Mouse (Mus musculus) urinary bladder, adult 18-20 months (tissue): Measurements from ENCODE around the gene Lgsn.

Experiments used
- DNase-seq, 2 experiments: peaks; one replicate each; pipeline ENCODE4 v3.0.0; 2022; ENCODE audit warnings: low spot score in 2 of 2, mixed read lengths in 2 of 2

Lgsn gene

GRCm38 (mm10) chr1:31176101-31176500, at the start of gene Lgsn:
Lgsn (plus strand) TSS chr1:31176401.
- no peak for DNase-seq

- DNase-seq: no peak
These were observed 37.8 kb upstream of the Lgsn start for GRCm38 (mm10) chr1:31138387-31138786.

GRCm38 (mm10) chr1:31142288-31143094, 33.7 kb upstream of the Lgsn start:
- no peak for DNase-seq

DNA sequence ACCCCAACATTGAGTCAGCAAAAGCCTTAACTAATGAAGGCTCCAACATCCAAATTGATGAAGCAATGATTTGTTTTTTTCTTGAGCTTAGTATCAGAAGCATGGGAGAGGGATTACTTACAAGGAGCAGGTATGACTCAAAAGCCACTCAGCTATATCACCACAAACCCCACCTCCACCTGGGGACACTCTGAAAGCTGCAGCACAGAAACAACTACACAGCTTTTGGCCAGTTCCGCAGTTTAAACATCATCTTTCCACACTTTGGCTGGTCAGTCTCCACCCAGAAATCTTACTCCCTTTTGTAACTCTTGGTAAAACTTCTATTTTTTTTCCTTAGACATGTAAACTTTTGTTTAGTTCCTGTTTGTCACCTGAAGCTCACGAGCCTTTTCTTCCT, 32.6 kb upstream of the Lgsn start:
- no peak for DNase-seq

GRCm38 (mm10) chr1:31149671-31150070, 26.5 kb upstream of the Lgsn start:
- no peak for DNase-seq

- no peak for DNase-seq
These were observed 25.7 kb upstream of the Lgsn start for GRCm38 (mm10) chr1:31150546-31150945.

DNA sequence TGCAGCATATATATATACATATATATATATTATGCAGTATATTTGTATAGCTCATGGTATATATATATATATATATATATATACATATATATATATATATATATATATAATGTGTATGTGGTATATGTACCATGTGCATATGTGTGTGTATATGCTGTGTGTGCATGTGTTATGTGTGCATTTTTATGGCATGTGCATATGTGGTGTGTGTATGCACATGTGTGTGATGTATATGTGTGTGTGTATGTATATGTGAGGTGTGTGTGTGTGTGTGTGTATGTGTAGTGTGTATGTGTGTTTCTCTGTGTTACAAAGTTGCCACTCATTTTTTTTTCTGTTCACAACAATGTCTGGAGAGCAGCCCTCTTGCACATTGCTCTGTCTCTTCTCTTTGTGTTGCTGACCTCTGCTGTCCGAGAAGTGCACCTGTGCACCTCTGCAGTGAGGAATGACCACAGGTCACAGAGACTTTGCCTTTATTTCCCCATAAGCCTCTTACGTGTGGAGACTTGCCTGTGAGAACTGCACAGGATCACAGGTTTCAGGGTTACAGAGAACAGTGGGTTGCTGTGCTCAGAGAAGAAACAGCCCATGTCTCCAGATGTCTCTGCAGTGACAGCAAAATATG, 23.3 kb upstream of the Lgsn start:
- DNase-seq: peak in 1 of 2 experiments; percentile 11

- peak in 1 of 2 experiments; percentile 19 for DNase-seq
These were observed 22.3 kb upstream of the Lgsn start for GRCm38 (mm10) chr1:31153793-31154349.

- no peak for DNase-seq
These were observed 20.0 kb upstream of the Lgsn start for GRCm38 (mm10) chr1:31156185-31156584.

DNA sequence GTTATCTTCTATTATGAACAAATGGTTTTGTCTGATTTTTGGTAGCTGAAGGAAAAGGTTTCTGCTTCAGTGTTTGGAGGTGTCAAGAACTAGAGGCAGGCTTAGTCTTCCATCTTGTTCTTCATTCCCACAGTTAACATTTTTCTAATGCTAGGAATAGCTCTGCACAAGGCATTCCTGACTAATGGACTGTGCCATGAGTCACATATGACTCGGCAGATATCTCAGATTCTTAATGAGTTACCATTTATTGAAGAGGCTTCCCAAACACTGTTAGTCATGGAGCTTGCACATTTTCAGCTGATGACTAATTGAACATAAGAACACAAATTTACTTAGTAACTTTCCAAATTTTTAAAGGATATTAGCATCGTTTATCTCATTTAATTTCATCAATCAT, 19.3 kb upstream of the Lgsn start:
- DNase-seq: no peak

DNA sequence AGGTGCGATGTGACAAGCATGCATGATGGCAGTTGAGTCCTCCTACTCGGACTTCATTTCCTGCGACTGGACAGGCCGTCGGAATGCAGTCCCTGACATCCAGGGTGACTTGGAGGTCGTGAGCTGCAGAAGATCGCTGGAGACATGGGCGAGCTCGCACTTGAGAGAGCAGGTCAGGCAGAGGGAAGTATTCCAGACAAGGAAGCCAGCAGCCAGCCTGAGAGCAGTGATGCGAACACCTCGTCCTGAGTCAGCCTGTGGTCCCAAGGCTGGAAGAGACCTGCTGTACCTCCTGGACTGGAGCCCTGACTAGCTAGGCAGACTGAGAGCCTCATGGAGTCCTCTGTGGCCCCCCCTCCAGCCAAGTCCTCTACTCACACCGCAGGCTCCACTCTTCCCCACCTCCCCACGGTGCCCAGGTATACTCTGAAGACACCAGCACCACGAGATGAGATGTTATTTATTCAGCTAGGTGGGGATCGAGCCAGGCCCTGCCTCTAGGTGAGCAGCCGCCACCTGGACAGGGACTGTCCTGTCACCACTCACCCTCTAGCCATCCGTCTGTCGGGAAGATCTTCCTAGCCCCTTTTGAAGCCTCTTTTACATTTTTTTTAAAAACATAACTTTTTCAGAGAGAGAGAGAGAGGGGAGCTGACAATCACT, 11.5 kb upstream of the Lgsn start:
- no peak for DNase-seq

GRCm38 (mm10) chr1:31165326-31166121, 10.7 kb upstream of the Lgsn start:
- no peak for DNase-seq

- DNase-seq: no peak
These were observed 800 bp upstream of the Lgsn start for GRCm38 (mm10) chr1:31175401-31175800.

DNA sequence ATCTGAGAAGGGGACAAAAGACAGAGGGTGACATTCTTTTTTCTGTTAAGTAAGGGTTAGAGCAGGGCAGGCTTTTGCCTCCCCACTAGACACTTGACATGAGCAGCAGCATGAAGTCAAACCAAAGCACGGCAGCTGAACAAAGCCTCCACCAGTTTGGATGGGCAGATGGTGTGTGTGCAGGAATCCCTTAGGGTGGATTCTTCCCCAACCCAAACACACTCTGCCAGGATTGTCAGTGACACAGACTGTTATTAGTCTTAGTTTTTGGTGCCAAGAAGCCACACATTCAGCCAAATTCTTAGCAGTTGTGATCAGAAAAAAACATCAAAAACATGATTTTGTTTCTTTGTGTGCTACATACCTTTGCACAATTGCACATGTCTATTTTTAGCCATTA, 2.1 kb downstream of the Lgsn start:
- no peak for DNase-seq

GRCm38 (mm10) chr1:31190237-31190866, 14.2 kb downstream of the Lgsn start:
- no peak for DNase-seq

- no peak for DNase-seq
These were observed 19.4 kb downstream of the Lgsn start for GRCm38 (mm10) chr1:31195633-31196032.

GRCm38 (mm10) chr1:31196959-31197358, 20.8 kb downstream of the Lgsn start:
- DNase-seq: no peak

DNA sequence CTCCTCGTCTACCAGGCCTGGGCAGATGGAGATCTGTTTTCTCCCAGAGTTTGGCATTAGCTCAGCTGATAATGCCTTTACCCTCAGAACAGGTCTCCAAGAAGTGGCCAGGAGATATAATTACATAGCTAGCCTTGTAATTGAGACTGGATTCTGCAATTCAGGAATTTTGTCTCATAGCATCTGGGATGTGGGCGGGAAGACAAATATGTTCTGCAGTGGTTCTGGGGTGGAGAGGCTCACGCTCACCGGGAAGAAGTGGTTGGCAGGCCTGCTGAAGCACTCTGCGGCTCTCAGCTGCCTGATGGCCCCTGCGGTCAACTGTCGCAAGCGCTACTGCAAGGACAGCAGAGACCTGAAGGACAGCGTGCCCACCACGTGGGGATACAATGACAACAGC, 27.6 kb downstream of the Lgsn start:
- no peak for DNase-seq

DNA sequence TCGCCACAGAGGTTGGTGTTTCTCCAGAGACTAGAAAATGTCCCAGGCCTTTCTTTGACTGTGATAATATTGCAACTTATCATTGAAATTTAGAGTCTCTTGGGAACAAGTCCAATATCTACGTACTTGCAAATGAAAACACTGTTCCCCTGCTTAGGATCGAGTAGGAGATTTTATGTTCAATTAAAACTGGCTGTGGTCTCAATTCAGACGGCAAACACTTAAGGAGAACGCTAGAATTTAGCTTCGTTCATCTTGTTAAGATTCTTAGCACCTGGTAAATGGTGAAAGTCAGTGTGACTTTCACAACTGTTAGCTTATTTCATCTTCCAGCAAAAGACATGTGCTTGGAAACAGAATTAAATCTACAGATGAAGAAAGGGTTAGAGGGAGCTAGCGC, 29.1 kb downstream of the Lgsn start:
- no peak for DNase-seq

DNA sequence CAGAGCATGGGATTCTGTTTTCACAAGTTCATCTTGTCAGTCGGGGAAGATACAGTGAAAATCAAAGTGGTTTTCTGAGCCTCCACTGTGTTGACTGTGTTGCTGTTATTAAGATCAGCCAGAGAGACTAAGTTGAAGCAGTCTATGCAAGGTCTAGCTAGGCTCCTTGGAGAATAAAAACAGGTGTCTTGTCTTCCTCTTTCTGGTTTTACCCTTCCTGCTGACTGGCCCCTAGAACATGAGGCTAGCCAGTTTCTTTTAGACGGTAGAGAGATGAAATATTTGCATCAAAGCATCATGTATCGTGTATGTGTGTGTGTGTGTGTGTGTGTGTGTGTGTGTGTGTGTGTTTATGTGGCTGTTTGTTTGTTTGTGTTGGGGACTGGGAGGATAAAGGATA, 29.6 kb downstream of the Lgsn start:
- DNase-seq: no peak

DNA sequence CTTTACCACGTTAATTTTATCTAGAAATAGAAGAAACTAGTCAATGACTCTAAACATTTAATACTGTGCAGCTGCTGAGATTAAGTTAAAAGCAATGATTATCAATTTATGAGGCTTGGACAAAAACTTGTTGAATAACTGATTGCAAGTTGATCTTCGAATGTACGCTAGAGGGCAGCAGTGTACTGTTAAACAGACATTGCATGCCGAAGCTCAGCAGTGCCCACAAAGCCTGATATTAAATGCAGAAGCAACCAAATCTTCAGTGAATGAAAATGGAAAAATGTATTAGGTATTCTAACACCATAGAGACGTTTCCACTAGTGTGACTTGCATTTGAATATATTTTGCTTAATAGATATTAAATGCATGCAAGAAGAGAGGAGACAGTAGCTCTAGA, 33.9 kb downstream of the Lgsn start:
- peak in 1 of 2 experiments; percentile 3 for DNase-seq
